Mouse (Mus musculus): ENCODE data around the gene Iqschfp. TPM values are rescaled to one million over a fixed set of nuclear protein-coding genes. Genes with fewer than 3 reads are reported as not detected.

Iqschfp gene
- polyA plus RNA-seq, 1 experiment from 2014 or later: not detected

DNA sequence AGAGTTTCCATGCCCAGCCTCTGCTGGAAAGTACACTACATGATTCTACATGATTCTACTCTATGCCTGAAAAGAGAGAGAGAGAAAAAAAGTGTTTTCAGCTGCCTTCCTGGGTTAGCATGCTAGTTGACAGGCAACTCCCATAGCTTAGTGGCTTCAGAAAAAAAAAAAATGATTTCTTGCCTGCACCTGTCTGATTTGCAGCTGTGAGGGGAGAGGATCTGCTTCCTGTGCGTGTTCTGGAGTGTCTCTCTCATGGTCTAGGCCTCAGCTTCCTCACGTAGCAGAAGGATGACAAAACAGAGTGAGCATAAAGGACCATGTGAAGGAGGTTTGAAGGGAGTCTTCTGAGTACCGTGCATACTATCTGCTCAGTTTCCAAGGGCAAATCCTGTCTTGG, 39.9 kb downstream of the Iqschfp start:
- no peak for DNase-seq (ENCODE audit: low spot score)
- no peak for ATAC-seq (replicated peaks; ENCODE audit: low FRiP score)
- WGBS: 75% methylated on average over 3 of the region's 3 CpGs

GRCm38 (mm10) chr3:67935829-67936228, 43.8 kb downstream of the Iqschfp start:
- Histone ChIP-seq H3K4me2 (no peak overlapping the region), H3K27me3 (replicated peaks; ENCODE audit: control insufficient read depth, insufficient read depth, low read length) (no peaks in the 10 kb centered on the region), H3K9me3 (ENCODE audit: control insufficient read depth, low read length) (no peaks in the 10 kb centered on the region), H3K4me3 (ENCODE audit: low read depth, low read length) (no peak overlapping the region), H3K4me1 (replicated peaks; ENCODE audit: control insufficient read depth, insufficient read depth, low read length) (no peaks in the 10 kb centered on the region), H3K36me3 (ENCODE audit: control insufficient read depth, insufficient read depth, low read length) (no peaks in the 10 kb centered on the region), H3K9ac (ENCODE audit: low read depth, low read length) (no peak overlapping the region), H3K27ac (ENCODE audit: low read depth, low read length) (no peak overlapping the region)
- 56% methylated on average over 3 of the region's 3 CpGs for WGBS
- DNase-seq (ENCODE audit: low spot score) (no peak), ATAC-seq (replicated peaks; ENCODE audit: low FRiP score) (no peak)

More for the DNA sequence above, 39.9 kb downstream of the Iqschfp start:
- no peak overlapping the region for H3K27ac ChIP-seq (ENCODE audit: low read depth, low read length)
- no peak overlapping the region for H3K4me2 ChIP-seq
- no peaks in the 10 kb centered on the region for H3K27me3 ChIP-seq (replicated peaks; ENCODE audit: control insufficient read depth, insufficient read depth, low read length)
- H3K36me3 ChIP-seq (ENCODE audit: control insufficient read depth, insufficient read depth, low read length): no peaks in the 10 kb centered on the region
- no peaks in the 10 kb centered on the region for H3K9me3 ChIP-seq (ENCODE audit: control insufficient read depth, low read length)
- no peaks in the 10 kb centered on the region for H3K4me1 ChIP-seq (replicated peaks; ENCODE audit: control insufficient read depth, insufficient read depth, low read length)
- H3K4me3 ChIP-seq (ENCODE audit: low read depth, low read length): no peak overlapping the region
- no peak overlapping the region for H3K9ac ChIP-seq (ENCODE audit: low read depth, low read length)

DNA sequence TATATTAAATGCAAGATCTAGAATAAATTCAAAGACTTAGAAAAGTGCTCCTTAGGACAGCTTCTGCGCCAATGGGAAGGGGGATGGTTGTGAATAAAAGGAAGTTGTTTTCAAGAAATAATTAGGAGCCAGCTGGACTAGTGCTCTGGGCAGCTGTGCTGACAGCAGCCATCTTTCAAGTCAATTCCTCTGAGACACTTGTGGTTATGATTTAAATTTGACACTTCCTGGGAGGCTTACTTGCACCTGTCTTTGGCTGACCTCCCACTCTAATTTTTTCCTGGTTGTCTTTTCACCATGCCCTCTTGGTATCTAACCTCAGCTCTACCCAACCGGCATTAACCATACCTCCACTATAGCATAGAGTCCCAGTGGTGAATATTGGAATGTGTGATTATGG, 55.0 kb downstream of the Iqschfp start:
- ATAC-seq (replicated peaks; ENCODE audit: low FRiP score) (no peak), DNase-seq (ENCODE audit: low spot score) (no peak)
- H3K4me3 ChIP-seq (ENCODE audit: low read depth, low read length): no peak overlapping the region
- H3K9me3 ChIP-seq (ENCODE audit: control insufficient read depth, low read length): no peaks in the 10 kb centered on the region
- H3K4me1 ChIP-seq (replicated peaks; ENCODE audit: control insufficient read depth, insufficient read depth, low read length): no peaks in the 10 kb centered on the region
- no peak overlapping the region for H3K27ac ChIP-seq (ENCODE audit: low read depth, low read length)
- H3K9ac ChIP-seq (ENCODE audit: low read depth, low read length): no peak overlapping the region
- no peaks in the 10 kb centered on the region for H3K36me3 ChIP-seq (ENCODE audit: control insufficient read depth, insufficient read depth, low read length)
- H3K27me3 ChIP-seq (replicated peaks; ENCODE audit: control insufficient read depth, insufficient read depth, low read length): no peaks in the 10 kb centered on the region
- 77% methylated on average over 2 of the region's 2 CpGs for WGBS
- H3K4me2 ChIP-seq: no peak overlapping the region

- Histone ChIP-seq H3K36me3 (ENCODE audit: control insufficient read depth, insufficient read depth, low read length) (no peaks in the 10 kb centered on the region), H3K4me2 (no peak overlapping the region), H3K9me3 (ENCODE audit: control insufficient read depth, low read length) (no peaks in the 10 kb centered on the region), H3K27me3 (replicated peaks; ENCODE audit: control insufficient read depth, insufficient read depth, low read length) (no peaks in the 10 kb centered on the region), H3K4me1 (replicated peaks; ENCODE audit: control insufficient read depth, insufficient read depth, low read length) (no peaks in the 10 kb centered on the region), H3K9ac (ENCODE audit: low read depth, low read length) (no peak overlapping the region), H3K4me3 (ENCODE audit: low read depth, low read length) (no peak overlapping the region), H3K27ac (ENCODE audit: low read depth, low read length) (no peak overlapping the region)
- WGBS: 63% methylated on average over 5 of the region's 5 CpGs
- ATAC-seq (replicated peaks; ENCODE audit: low FRiP score) (no peak), DNase-seq (ENCODE audit: low spot score) (no peak)
These were observed 60.5 kb downstream of the Iqschfp start for GRCm38 (mm10) chr3:67952517-67952940.

DNA sequence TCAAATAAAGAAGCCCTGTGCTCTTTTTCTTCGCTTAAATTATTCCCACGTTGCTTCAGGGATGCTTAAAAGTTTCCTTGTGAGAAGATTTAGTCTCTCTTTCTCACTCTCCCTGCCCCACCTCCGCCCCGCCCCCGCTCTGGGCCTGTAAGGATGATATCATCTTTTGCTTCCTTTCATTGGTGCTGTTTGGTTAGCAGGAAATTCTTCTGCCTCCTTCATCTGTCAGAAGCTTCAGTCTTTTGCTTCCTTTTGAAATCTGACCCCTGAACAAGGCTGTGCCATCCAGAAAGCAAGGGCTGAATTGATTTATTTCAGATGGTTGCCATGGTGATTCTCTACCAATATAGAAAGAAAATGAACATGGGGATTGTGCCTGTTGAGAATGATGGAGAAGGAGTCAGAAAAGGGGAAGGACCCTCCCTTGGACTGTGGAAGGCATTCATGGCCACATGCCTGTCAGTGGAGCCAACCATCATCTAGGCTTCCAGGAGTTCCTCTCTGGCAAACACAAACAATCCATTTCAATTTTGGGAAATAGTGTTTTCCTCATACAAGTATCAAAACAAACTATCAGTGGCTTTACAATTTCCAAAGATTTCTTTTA, 62.5 kb downstream of the Iqschfp start:
- ATAC-seq (replicated peaks; ENCODE audit: low FRiP score) (no peak), DNase-seq (ENCODE audit: low spot score) (no peak)
- Histone ChIP-seq H3K4me2 (no peak overlapping the region), H3K9me3 (ENCODE audit: control insufficient read depth, low read length) (no peaks in the 10 kb centered on the region), H3K4me3 (ENCODE audit: low read depth, low read length) (no peak overlapping the region), H3K4me1 (replicated peaks; ENCODE audit: control insufficient read depth, insufficient read depth, low read length) (no peaks in the 10 kb centered on the region), H3K27ac (ENCODE audit: low read depth, low read length) (no peak overlapping the region), H3K27me3 (replicated peaks; ENCODE audit: control insufficient read depth, insufficient read depth, low read length) (no peaks in the 10 kb centered on the region), H3K36me3 (ENCODE audit: control insufficient read depth, insufficient read depth, low read length) (no peaks in the 10 kb centered on the region), H3K9ac (ENCODE audit: low read depth, low read length) (no peak overlapping the region)
- WGBS: 44% methylated on average over 5 of the region's 5 CpGs

DNA sequence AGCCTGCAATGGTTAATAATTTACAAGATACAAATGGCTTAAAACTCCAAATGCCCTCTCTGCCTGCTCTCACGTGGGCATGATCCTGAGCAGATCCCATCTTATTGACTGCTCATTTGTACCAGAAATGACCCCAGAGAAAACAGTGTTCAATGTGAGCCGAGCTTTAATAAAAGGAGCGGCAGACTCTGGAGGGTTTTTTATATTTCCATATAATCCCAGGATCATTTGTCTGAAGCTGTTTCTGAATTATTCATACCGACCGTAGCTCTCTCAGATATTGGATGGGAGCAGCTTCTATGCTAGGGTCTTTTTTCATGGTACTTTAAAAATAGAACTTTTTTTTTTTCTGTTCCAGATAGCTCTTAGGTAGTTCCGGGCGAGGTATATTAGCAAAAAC, 67.6 kb downstream of the Iqschfp start:
- Histone ChIP-seq H3K4me2 (no peak overlapping the region), H3K27ac (ENCODE audit: low read depth, low read length) (no peak overlapping the region), H3K9me3 (ENCODE audit: control insufficient read depth, low read length) (no peaks in the 10 kb centered on the region), H3K27me3 (replicated peaks; ENCODE audit: control insufficient read depth, insufficient read depth, low read length) (no peaks in the 10 kb centered on the region), H3K4me3 (ENCODE audit: low read depth, low read length) (no peak overlapping the region), H3K4me1 (replicated peaks; ENCODE audit: control insufficient read depth, insufficient read depth, low read length) (no peaks in the 10 kb centered on the region), H3K36me3 (ENCODE audit: control insufficient read depth, insufficient read depth, low read length) (no peaks in the 10 kb centered on the region), H3K9ac (ENCODE audit: low read depth, low read length) (no peak overlapping the region)
- 67% methylated on average over 7 of the region's 7 CpGs for WGBS
- ATAC-seq (replicated peaks; ENCODE audit: low FRiP score) (no peak), DNase-seq (ENCODE audit: low spot score) (no peak)

- no peaks in the 10 kb centered on the region for H3K27me3 ChIP-seq (replicated peaks; ENCODE audit: control insufficient read depth, insufficient read depth, low read length)
- no peaks in the 10 kb centered on the region for H3K4me1 ChIP-seq (replicated peaks; ENCODE audit: control insufficient read depth, insufficient read depth, low read length)
- ATAC-seq (replicated peaks; ENCODE audit: low FRiP score) (no peak), DNase-seq (ENCODE audit: low spot score) (no peak)
- H3K9ac ChIP-seq (ENCODE audit: low read depth, low read length): no peak overlapping the region
- H3K27ac ChIP-seq (ENCODE audit: low read depth, low read length): no peak overlapping the region
- no peaks in the 10 kb centered on the region for H3K9me3 ChIP-seq (ENCODE audit: control insufficient read depth, low read length)
- H3K4me2 ChIP-seq: no peak overlapping the region
- 35% methylated on average over 3 of the region's 3 CpGs for WGBS
- H3K36me3 ChIP-seq (ENCODE audit: control insufficient read depth, insufficient read depth, low read length): no peaks in the 10 kb centered on the region
- H3K4me3 ChIP-seq (ENCODE audit: low read depth, low read length): no peak overlapping the region
These were observed 68.1 kb downstream of the Iqschfp start for GRCm38 (mm10) chr3:67960133-67960532.

DNA sequence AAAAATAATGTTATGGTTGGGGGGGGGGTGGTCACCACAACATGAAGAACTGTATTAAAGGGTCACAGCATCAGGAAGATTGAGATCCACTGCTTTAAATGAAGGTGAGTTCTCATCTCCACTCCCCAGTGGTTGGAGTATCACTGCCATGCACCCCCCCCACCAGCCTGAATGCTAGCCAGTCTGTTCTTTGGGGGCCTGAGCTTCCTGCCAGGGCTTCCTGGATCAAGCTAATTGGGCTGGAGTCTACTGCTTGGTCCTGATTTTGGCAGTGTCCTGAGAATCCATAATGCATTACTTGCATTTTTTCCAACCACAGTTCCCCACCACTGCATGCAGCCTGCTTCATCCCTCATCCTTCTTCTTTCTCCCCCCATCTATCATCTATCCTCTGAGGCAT, 68.7 kb downstream of the Iqschfp start:
- no peaks in the 10 kb centered on the region for H3K27me3 ChIP-seq (replicated peaks; ENCODE audit: control insufficient read depth, insufficient read depth, low read length)
- H3K4me2 ChIP-seq: no peak overlapping the region
- no peaks in the 10 kb centered on the region for H3K36me3 ChIP-seq (ENCODE audit: control insufficient read depth, insufficient read depth, low read length)
- no peaks in the 10 kb centered on the region for H3K9me3 ChIP-seq (ENCODE audit: control insufficient read depth, low read length)
- H3K9ac ChIP-seq (ENCODE audit: low read depth, low read length): no peak overlapping the region
- H3K4me3 ChIP-seq (ENCODE audit: low read depth, low read length): no peak overlapping the region
- no peaks in the 10 kb centered on the region for H3K4me1 ChIP-seq (replicated peaks; ENCODE audit: control insufficient read depth, insufficient read depth, low read length)
- H3K27ac ChIP-seq (ENCODE audit: low read depth, low read length): no peak overlapping the region
- ATAC-seq (replicated peaks; ENCODE audit: low FRiP score): no peak
- DNase-seq (ENCODE audit: low spot score): no peak

- DNase-seq (ENCODE audit: low spot score) (no peak), ATAC-seq (replicated peaks; ENCODE audit: low FRiP score) (no peak)
- no peak overlapping the region for H3K4me2 ChIP-seq
- no peaks in the 10 kb centered on the region for H3K27me3 ChIP-seq (replicated peaks; ENCODE audit: control insufficient read depth, insufficient read depth, low read length)
- 78% methylated on average over 6 of the region's 6 CpGs for WGBS
- H3K36me3 ChIP-seq (ENCODE audit: control insufficient read depth, insufficient read depth, low read length): no peaks in the 10 kb centered on the region
- no peak overlapping the region for H3K9ac ChIP-seq (ENCODE audit: low read depth, low read length)
- no peak overlapping the region for H3K4me3 ChIP-seq (ENCODE audit: low read depth, low read length)
- H3K9me3 ChIP-seq (ENCODE audit: control insufficient read depth, low read length): no peaks in the 10 kb centered on the region
- no peak overlapping the region for H3K27ac ChIP-seq (ENCODE audit: low read depth, low read length)
- H3K4me1 ChIP-seq (replicated peaks; ENCODE audit: control insufficient read depth, insufficient read depth, low read length): no peaks in the 10 kb centered on the region
These were observed 70.1 kb downstream of the Iqschfp start for GRCm38 (mm10) chr3:67961934-67962639.
